Mouse (Mus musculus) hindbrain, embryonic 15.5 days (tissue): Measurements from ENCODE around the gene Cabp1. TPM values are rescaled to one million over a fixed set of nuclear protein-coding genes. Genes with fewer than 3 reads are reported as not detected.
A peak's percentile ranks its signal among the peaks of the same experiment; 100 is the strongest.

ENCODE experiments used
- ATAC-seq: fragments of 200-750 bp; cut with Nextera tagmentation; 2 replicates; pipeline ENCODE4 v1.8.0; 2017; ENCODE audit warnings: low read depth, moderate number of reproducible peaks, moderate TSS enrichment; ENCODE audit not compliant: low FRiP score
- H3K27ac ChIP-seq: fragments of 300-500 bp; sonication (generic); replicated peaks from 2 replicates; pipeline ENCODE4 v1.5.1; 2015; ENCODE audit warnings: mild to moderate bottlenecking, inconsistent platforms
- H3K27me3 ChIP-seq: fragments of 300-500 bp; sonication (generic); 2 replicates; pipeline ENCODE4 v1.6.1; 2015; ENCODE audit warnings: control low read depth, inconsistent platforms
- H3K36me3 ChIP-seq: fragments of 300-500 bp; sonication (generic); 2 replicates; pipeline ENCODE4 v1.6.1; 2015; ENCODE audit warnings: control low read depth, inconsistent platforms
- H3K4me1 ChIP-seq: fragments of 300-500 bp; sonication (generic); replicated peaks from 2 replicates; pipeline ENCODE4 v1.6.1; 2015; ENCODE audit warnings: control low read depth, inconsistent platforms
- H3K4me2 ChIP-seq: fragments of 300-500 bp; sonication (generic); 2 replicates; pipeline ENCODE4 v1.6.1; 2015; ENCODE audit warnings: moderate library complexity, mild to moderate bottlenecking, inconsistent platforms
- H3K4me3 ChIP-seq: fragments of 300-500 bp; sonication (generic); 2 replicates; pipeline ENCODE4 v1.5.1; 2015; ENCODE audit warnings: mild to moderate bottlenecking, inconsistent platforms
- H3K9ac ChIP-seq: fragments of 300-500 bp; sonication (generic); 2 replicates; pipeline ENCODE4 v1.6.1; 2015; ENCODE audit warnings: inconsistent platforms
- H3K9me3 ChIP-seq: fragments of 300-500 bp; sonication (generic); 2 replicates; pipeline ENCODE4 v1.6.1; 2016; ENCODE audit warnings: control low read depth, inconsistent platforms
- WGBS: fragments of 180-500 bp; shearing (Covaris S2); methylation state at CpG from one replicate; pipeline ENCODE4 v1.1.7; 2015; 5-methylcytosine and 5-hydroxymethylcytosine counted together
- polyA plus RNA-seq: library from polyadenylated mRNA; unstranded; fragments of >200 nt; fragmentation: Nextera tagmentation; extraction: Ambion mirVana; gene quantifications from 2 replicates; pipeline ENCODE4 v1.2.1, GENCODE M21; 2015

Gene Cabp1
- polyA plus RNA-seq, 1 experiment from 2014 or later, result 14.2 TPM

- no peak overlapping the region for H3K4me3 ChIP-seq
- no peaks in the 10 kb centered on the region for H3K27me3 ChIP-seq
- peaks cover 50% of the 10 kb centered on the region for H3K36me3 ChIP-seq
- H3K9me3 ChIP-seq, result no peaks in the 10 kb centered on the region
- H3K4me2 ChIP-seq, result no peak overlapping the region
- no peak overlapping the region for H3K27ac ChIP-seq
- H3K9ac ChIP-seq, result no peak overlapping the region
- ATAC-seq, result no peak
- WGBS, result 89% methylated on average over 26 of the region's 28 CpGs
- H3K4me1 ChIP-seq, result peaks cover 10% of the 10 kb centered on the region
Observed at GRCm38 (mm10) chr5:115126578-115127312, 67.4 kb downstream of the Cabp1 start.

GRCm38 (mm10) chr5:115125211-115125871, 68.8 kb downstream of the Cabp1 start:
- no peak overlapping the region for H3K4me3 ChIP-seq
- no peak overlapping the region for H3K9ac ChIP-seq
- no peaks in the 10 kb centered on the region for H3K27me3 ChIP-seq
- H3K9me3 ChIP-seq, result no peaks in the 10 kb centered on the region
- peaks cover 50% of the 10 kb centered on the region for H3K36me3 ChIP-seq
- WGBS, result 15% methylated on average over 24 of the region's 24 CpGs
- peak overlapping the region; percentile 63 for H3K27ac ChIP-seq
- peak overlapping the region; percentile 10; the same call in 1 of the 2 replicates for H3K4me2 ChIP-seq
- H3K4me1 ChIP-seq, result peaks cover 10% of the 10 kb centered on the region
- peak; percentile 68; the same call in 1 of the 2 replicates for ATAC-seq

GRCm38 (mm10) chr5:115124690-115125089, 69.5 kb downstream of the Cabp1 start:
- Histone ChIP-seq H3K4me3 (no peak overlapping the region), H3K9ac (no peak overlapping the region), H3K4me2 (0 out of 2 replicates have a peak overlapping the region, but pooled peaks have one; percentile 10), H3K36me3 (peaks cover 43% of the 10 kb centered on the region), H3K4me1 (peaks cover 10% of the 10 kb centered on the region), H3K27me3 (no peaks in the 10 kb centered on the region), H3K27ac (0 out of 2 replicates have a peak overlapping the region, but pooled peaks have one; percentile 63), H3K9me3 (no peaks in the 10 kb centered on the region)
- WGBS, result 96% methylated on average over 6 of the region's 6 CpGs
- ATAC-seq, result no peak

GRCm38 (mm10) chr5:115120978-115121377, 73.2 kb downstream of the Cabp1 start:
- Histone ChIP-seq H3K9me3 (no peaks in the 10 kb centered on the region), H3K27ac (no peak overlapping the region), H3K27me3 (no peaks in the 10 kb centered on the region), H3K36me3 (peaks cover 11% of the 10 kb centered on the region), H3K4me1 (peaks cover 23% of the 10 kb centered on the region), H3K4me3 (no peak overlapping the region), H3K4me2 (no peak overlapping the region), H3K9ac (no peak overlapping the region)
- ATAC-seq, result no peak
- 68% methylated on average over 5 of the region's 5 CpGs for WGBS

GRCm38 (mm10) chr5:115118961-115119570, 75.1 kb downstream of the Cabp1 start, which contains the start of gene Acads:
Gene Acads, minus strand, starts transcription at chr5:115119346.
- Histone ChIP-seq H3K27ac (peak within 1 kb of the TSS; percentile 62; the same call in 1 of the 2 replicates), H3K4me3 (peak within 1 kb of the TSS; percentile 63), H3K9ac (peak within 1 kb of the TSS; percentile 77), H3K4me1 (peaks cover 13% of the 10 kb centered on the region), H3K4me2 (peak within 1 kb of the TSS; percentile 88), H3K9me3 (no peaks in the 10 kb centered on the region), H3K27me3 (no peaks in the 10 kb centered on the region), H3K36me3 (peaks cover 7% of the 10 kb centered on the region; the same call in 1 of the 2 replicates)
- 2% methylated on average over 38 of the region's 39 CpGs for WGBS
- peak; percentile 75 for ATAC-seq

Other genes starting within 250 kb of the Cabp1 start
- 0.10 TPM in 1 of 2 replicates, not detected in the other for gene Hnf1a, start 223.3 kb downstream of the Cabp1 start, polyA plus RNA-seq
- 43.9 and 46.1 TPM in 2 replicates for gene Sppl3, start 183.2 kb downstream of the Cabp1 start, polyA plus RNA-seq
- gene Gm10401, start 96.1 kb downstream of the Cabp1 start, polyA plus RNA-seq, result 39.1 and 39.3 TPM in 2 replicates
- 21.6 and 23.1 TPM in 2 replicates for gene Acads, start 75.0 kb downstream of the Cabp1 start, polyA plus RNA-seq
- 36.9 and 38.0 TPM in 2 replicates for gene Unc119b, start 59.4 kb downstream of the Cabp1 start, polyA plus RNA-seq
- gene Mlec, start 36.2 kb downstream of the Cabp1 start, polyA plus RNA-seq, result 30.6 and 33.6 TPM in 2 replicates
- gene Pop5, start 41.5 kb upstream of the Cabp1 start, polyA plus RNA-seq, result 102 TPM in 2 replicates
- gene Rnf10, start 78.5 kb upstream of the Cabp1 start, polyA plus RNA-seq, result 187 and 218 TPM in 2 replicates
- gene Coq5, start 85.3 kb upstream of the Cabp1 start, polyA plus RNA-seq, result 57.3 and 59.3 TPM in 2 replicates
- gene Dynll1, start 106.6 kb upstream of the Cabp1 start, polyA plus RNA-seq, result 1,255 and 1,318 TPM in 2 replicates
- gene Srsf9, start 132.8 kb upstream of the Cabp1 start, polyA plus RNA-seq, result 142 and 146 TPM in 2 replicates
- 32.3 and 45.2 TPM in 2 replicates for gene Gatc, start 146.8 kb upstream of the Cabp1 start, polyA plus RNA-seq
- 51.0 and 53.7 TPM in 2 replicates for gene Triap1, start 146.8 kb upstream of the Cabp1 start, polyA plus RNA-seq
- gene Cox6a1, start 154.6 kb upstream of the Cabp1 start, polyA plus RNA-seq, result 1,223 and 1,255 TPM in 2 replicates
- gene Msi1, start 235.2 kb upstream of the Cabp1 start, polyA plus RNA-seq, result 59.9 and 60.3 TPM in 2 replicates